Mouse (Mus musculus): ENCODE data around the gene Agps. TPM values are rescaled to one million over a fixed set of nuclear protein-coding genes. Genes with fewer than 3 reads are reported as not detected.
"Not testable (repeated sequence)": the region's sequence is repeated elsewhere in the genome, so short reads cannot be mapped to it uniquely, and the experiment has no call there.

The Agps gene
- polyA plus RNA-seq, 1 experiment from 2014 or later, result 66.2 TPM

- H3K9ac ChIP-seq (ENCODE audit: low read length), result no peak overlapping the region
Measured at GRCm38 (mm10) chr2:75974131-75974530, 142.2 kb downstream of the Agps start.

GRCm38 (mm10) chr2:75976070-75976469 lies 144.1 kb downstream of the Agps start:
- not testable (repeated sequence) for H3K4me2 ChIP-seq (ENCODE audit: low read depth); H3K36me3 ChIP-seq (ENCODE audit: control insufficient read depth, insufficient read depth, low read length); H3K4me1 ChIP-seq (ENCODE audit: control insufficient read depth, insufficient read depth, low read length); H3K4me3 ChIP-seq (ENCODE audit: low read depth, low read length); H3K9ac ChIP-seq (ENCODE audit: low read length); H3K9me3 ChIP-seq (ENCODE audit: control insufficient read depth, low read length); H3K27ac ChIP-seq (ENCODE audit: low read depth, low read length); ATAC-seq (ENCODE audit: insufficient read depth, low FRiP score, low TSS enrichment); DNase-seq (ENCODE audit: low spot score); H3K27me3 ChIP-seq (ENCODE audit: control insufficient read depth, insufficient read depth, low read length)
- 95% methylated on average over 2 of the region's 2 CpGs for WGBS

More at GRCm38 (mm10) chr2:75974131-75974530, 142.2 kb downstream of the Agps start:
- H3K4me1 ChIP-seq (ENCODE audit: control insufficient read depth, insufficient read depth, low read length), result no peaks in the 10 kb centered on the region
- H3K4me3 ChIP-seq (ENCODE audit: low read depth, low read length), result no peak overlapping the region
- no peaks in the 10 kb centered on the region for H3K9me3 ChIP-seq (ENCODE audit: control insufficient read depth, low read length)
- no peak overlapping the region for H3K4me2 ChIP-seq (ENCODE audit: low read depth)
- H3K27ac ChIP-seq (ENCODE audit: low read depth, low read length), result no peak overlapping the region
- H3K36me3 ChIP-seq (ENCODE audit: control insufficient read depth, insufficient read depth, low read length), result no peaks in the 10 kb centered on the region
- DNase-seq (ENCODE audit: low spot score), result no peak
- WGBS, result 59% methylated on average over 9 of the region's 9 CpGs
- ATAC-seq (ENCODE audit: insufficient read depth, low FRiP score, low TSS enrichment), result no peak
- no peaks in the 10 kb centered on the region for H3K27me3 ChIP-seq (ENCODE audit: control insufficient read depth, insufficient read depth, low read length)

DNA sequence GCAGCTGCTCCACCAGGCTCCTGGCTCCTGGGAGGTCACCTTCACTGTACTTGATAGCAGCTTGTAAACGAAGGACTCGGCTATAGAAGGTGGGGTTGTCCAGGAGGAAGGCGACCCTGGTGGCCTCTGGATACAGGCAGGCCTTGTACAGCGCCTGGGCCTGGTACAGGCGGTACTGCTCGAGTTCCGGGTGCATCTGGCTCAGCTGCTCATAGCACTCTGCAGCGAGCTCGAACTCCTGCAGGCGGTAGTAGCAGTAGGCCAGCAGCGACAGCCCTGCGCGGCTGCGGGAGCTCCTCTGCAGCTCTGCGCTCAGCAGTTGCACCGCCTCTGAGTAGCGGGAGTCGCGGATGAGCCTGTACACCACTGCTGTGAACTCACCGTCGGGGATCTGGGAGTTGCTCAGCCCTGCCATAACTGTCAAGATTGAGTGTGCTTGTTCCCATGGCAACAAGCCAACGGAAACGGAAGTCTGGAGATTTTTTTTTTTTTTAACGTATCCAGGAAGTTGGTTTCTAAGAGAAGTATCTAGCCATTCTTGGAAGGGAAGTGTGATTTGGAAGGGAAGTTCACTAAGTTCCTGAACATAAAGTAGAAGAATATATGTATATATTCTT lies 145.9 kb downstream of the Agps start, which contains the start of gene Ttc30a2:
Gene Ttc30a2, minus strand, starts transcription at position 419 of the 617 bp plus-strand sequence.
- not testable (repeated sequence) for H3K4me2 ChIP-seq (ENCODE audit: low read depth); H3K9me3 ChIP-seq (ENCODE audit: control insufficient read depth, low read length); H3K27ac ChIP-seq (ENCODE audit: low read depth, low read length); H3K27me3 ChIP-seq (ENCODE audit: control insufficient read depth, insufficient read depth, low read length); H3K9ac ChIP-seq (ENCODE audit: low read length); H3K4me3 ChIP-seq (ENCODE audit: low read depth, low read length); ATAC-seq (ENCODE audit: insufficient read depth, low FRiP score, low TSS enrichment); H3K36me3 ChIP-seq (ENCODE audit: control insufficient read depth, insufficient read depth, low read length); H3K4me1 ChIP-seq (ENCODE audit: control insufficient read depth, insufficient read depth, low read length)
- 28% methylated on average over 19 of the region's 24 CpGs for WGBS
- DNase-seq (ENCODE audit: low spot score), result peak; percentile 44

Other genes starting within 250 kb of the Agps start
- gene Hnrnpa3, start 172.9 kb upstream of the Agps start, polyA plus RNA-seq (2014; fragmentation: Nextera tagmentation; extraction: Ambion mirVana), result 292 and 301 TPM in 2 replicates
- gene Nfe2l2, start 127.5 kb upstream of the Agps start, polyA plus RNA-seq (2014; fragmentation: Nextera tagmentation; extraction: Ambion mirVana), result 26.5 and 31.4 TPM in 2 replicates
- 7.4 and 8.4 TPM in 2 replicates for gene Ttc30b, start 106.4 kb downstream of the Agps start, polyA plus RNA-seq (2014; fragmentation: Nextera tagmentation; extraction: Ambion mirVana)
- gene Ttc30a2, start 146.0 kb downstream of the Agps start, polyA plus RNA-seq (2014; fragmentation: Nextera tagmentation; extraction: Ambion mirVana), result 1.0 and 1.4 TPM in 2 replicates
- gene Ttc30a1, start 149.8 kb downstream of the Agps start, polyA plus RNA-seq (2014; fragmentation: Nextera tagmentation; extraction: Ambion mirVana), result 11.3 and 12.1 TPM in 2 replicates